20 mouse cellular contexts compared by ENCODE assay signal in the genomic region with DNA sequence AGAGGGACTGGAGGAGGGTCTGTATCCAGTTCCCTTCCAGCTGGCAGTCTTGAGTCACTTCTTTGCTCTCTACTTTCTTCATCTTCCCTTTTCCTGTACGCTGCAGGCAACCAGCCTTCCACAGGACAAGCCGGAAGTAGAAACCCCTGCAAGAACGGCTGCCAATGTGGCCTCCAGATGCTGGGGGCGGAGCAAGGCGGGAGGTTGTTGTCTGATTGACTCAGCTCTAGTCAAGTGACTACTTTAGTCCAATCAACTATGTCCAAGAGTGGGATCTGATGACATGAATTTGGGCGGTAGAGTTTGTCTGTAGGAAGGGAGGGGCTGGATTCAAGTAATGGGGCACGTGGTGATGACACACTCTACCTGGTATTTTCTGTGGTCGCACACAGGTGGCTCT.
DNase-seq lines count a peak whose midpoint lies in the region; ATAC-seq lines count a peak whose summit lies in the region.
"Had no signal": no experiment of that assay in that cellular context is flagged by ENCODE, and none has a peak within 500 bp of the region (broad histone marks: within the 10 kb centered on the region; RNA-seq: fewer than 3 reads in every experiment).

No protein-coding gene starts in this region.

- no peak overlapping the region for H3K9ac ChIP-seq in embryonic facial prominence, embryonic 15.5 days
- no peak overlapping the region for H3K9ac ChIP-seq in intestine, embryonic 15.5 days
- H3K9ac ChIP-seq: forebrain, embryonic 15.5 days; liver, embryonic 12.5 days; lung, embryonic 15.5 days; neural tube, embryonic 12.5 days had no signal

- no peaks in the 10 kb centered on the region for H3K4me1 ChIP-seq in embryonic facial prominence, embryonic 10.5 days
- no peaks in the 10 kb centered on the region for H3K4me1 ChIP-seq in embryonic facial prominence, embryonic 15.5 days
- H3K4me1 ChIP-seq in limb, embryonic 10.5 days, result peaks cover 8% of the 10 kb centered on the region; the same call in 1 of the 2 replicates
- H3K4me1 ChIP-seq in intestine, embryonic 15.5 days (replicated peaks), result no peaks in the 10 kb centered on the region
- H3K4me1 ChIP-seq: forebrain, embryonic 15.5 days; liver, embryonic 12.5 days; neural tube, embryonic 12.5 days had no signal

- H3K36me3 ChIP-seq in embryonic facial prominence, embryonic 10.5 days (replicated peaks), result no peaks in the 10 kb centered on the region
- H3K36me3 ChIP-seq in embryonic facial prominence, embryonic 15.5 days, result no peaks in the 10 kb centered on the region
- H3K36me3 ChIP-seq in limb, embryonic 10.5 days, result no peaks in the 10 kb centered on the region
- H3K36me3 ChIP-seq in intestine, embryonic 15.5 days, result no peaks in the 10 kb centered on the region
- H3K36me3 ChIP-seq: forebrain, embryonic 15.5 days; liver, embryonic 12.5 days; lung, embryonic 15.5 days; neural tube, embryonic 12.5 days had no signal

- H3K27ac ChIP-seq in embryonic facial prominence, embryonic 10.5 days (replicated peaks), result no peak overlapping the region
- peak overlapping the region; percentile 36; the same call in 1 of the 2 replicates for H3K27ac ChIP-seq in embryonic facial prominence, embryonic 15.5 days (replicated peaks)
- H3K27ac ChIP-seq in limb, embryonic 10.5 days, result no peak overlapping the region
- no peak overlapping the region for H3K27ac ChIP-seq in intestine, embryonic 15.5 days
- H3K27ac ChIP-seq: forebrain, embryonic 15.5 days; hindbrain, postnatal 0 days; liver, embryonic 12.5 days; lung, embryonic 15.5 days; neural tube, embryonic 12.5 days had no signal

- 0 out of 2 replicates have a peak, but pooled peaks cover 3% of the 10 kb centered on the region for H3K9me3 ChIP-seq in embryonic facial prominence, embryonic 10.5 days
- no peaks in the 10 kb centered on the region for H3K9me3 ChIP-seq in embryonic facial prominence, embryonic 15.5 days (replicated peaks)
- H3K9me3 ChIP-seq in limb, embryonic 10.5 days (replicated peaks), result 0 out of 2 replicates have a peak, but pooled peaks cover 1% of the 10 kb centered on the region
- H3K9me3 ChIP-seq in intestine, embryonic 15.5 days, result no peaks in the 10 kb centered on the region
- H3K9me3 ChIP-seq: forebrain, embryonic 15.5 days; liver, embryonic 12.5 days; lung, embryonic 15.5 days had no signal

- no peak overlapping the region for H3K4me2 ChIP-seq in embryonic facial prominence, embryonic 15.5 days (replicated peaks)
- no peak overlapping the region for H3K4me2 ChIP-seq in intestine, embryonic 15.5 days (replicated peaks)
- H3K4me2 ChIP-seq: forebrain, embryonic 15.5 days; liver, embryonic 12.5 days; lung, embryonic 15.5 days; neural tube, embryonic 12.5 days had no signal

- no peaks in the 10 kb centered on the region for H3K27me3 ChIP-seq in embryonic facial prominence, embryonic 10.5 days (replicated peaks; ENCODE audit: low read depth, poor library complexity, severe bottlenecking)
- H3K27me3 ChIP-seq in embryonic facial prominence, embryonic 15.5 days, result no peaks in the 10 kb centered on the region
- H3K27me3 ChIP-seq in limb, embryonic 10.5 days (ENCODE audit: low read depth, poor library complexity, severe bottlenecking), result no peaks in the 10 kb centered on the region
- no peaks in the 10 kb centered on the region for H3K27me3 ChIP-seq in intestine, embryonic 15.5 days (replicated peaks)
- H3K27me3 ChIP-seq: forebrain, embryonic 15.5 days; liver, embryonic 12.5 days; lung, embryonic 15.5 days; neural tube, embryonic 12.5 days had no signal

- ATAC-seq in embryonic facial prominence, embryonic 15.5 days (ENCODE audit: insufficient number of reproducible peaks, low FRiP score, low TSS enrichment, low read depth), result peak; percentile 63; the same call in 1 of the 2 replicates
- ATAC-seq in intestine, embryonic 15.5 days, result no peak
- ATAC-seq: forebrain, embryonic 15.5 days; hindbrain, postnatal 0 days; liver, embryonic 12.5 days had no signal

- peak; percentile 3 for DNase-seq in kidney, postnatal 14 days
- no peak for DNase-seq in kidney, adult 11 months
- peak; percentile 42 for DNase-seq in embryonic facial prominence, embryonic 10.5 days (ENCODE audit: low spot score)
- peak; percentile 57 for DNase-seq in limb, embryonic 10.5 days (ENCODE audit: low spot score)
- no peak for DNase-seq in frontal cortex, postnatal 36 days (ENCODE audit: low spot score in 2 of 2)
- no peak for DNase-seq in adrenal gland, adult 8-10 months
- DNase-seq: adrenal gland, adult 2 months; cerebellum, adult 11 months; cerebellum, postnatal 14 days; kidney, adult 9 months; right cerebral cortex, postnatal 14 days; thymus, postnatal 36 days had no signal

- no peak overlapping the region for H3K4me3 ChIP-seq in embryonic facial prominence, embryonic 10.5 days
- H3K4me3 ChIP-seq in embryonic facial prominence, embryonic 15.5 days (replicated peaks), result no peak overlapping the region
- no peak overlapping the region for H3K4me3 ChIP-seq in limb, embryonic 10.5 days
- no peak overlapping the region for H3K4me3 ChIP-seq in intestine, embryonic 15.5 days (replicated peaks)
- H3K4me3 ChIP-seq: erythroblast, embryonic 14.5 days; forebrain, embryonic 15.5 days; liver, embryonic 12.5 days; lung, embryonic 15.5 days; neural tube, embryonic 12.5 days had no signal

- WGBS in embryonic facial prominence, embryonic 10.5 days, result 82% methylated on average over 8 of the region's 8 CpGs
- WGBS in embryonic facial prominence, embryonic 15.5 days, result 53% methylated on average over 8 of the region's 8 CpGs
- WGBS in limb, embryonic 10.5 days, result 84% methylated on average over 8 of the region's 8 CpGs
- WGBS in intestine, embryonic 15.5 days, result 85% methylated on average over 8 of the region's 8 CpGs

Comparison
In these comparisons a context has a peak if more than half of its experiments do, and no peak if none do; other contexts are left out.
1. DNase-seq: peak in kidney, postnatal 14 days (single experiment), embryonic facial prominence, embryonic 10.5 days (single experiment) and limb, embryonic 10.5 days (single experiment); none in kidney, adult 11 months (single experiment), frontal cortex, postnatal 36 days (0 of 2) and adrenal gland, adult 8-10 months (single experiment).